Mouse (Mus musculus) fibroblast of lung, adult 2 months (primary cell): ENCODE results near the gene Misp.

Experiments
- DNase-seq: peaks from one replicate; pipeline ENCODE4 v3.0.0-alpha.2; 2011; ENCODE audit warnings: low read depth

Misp gene

GRCm38 (mm10) chr10:79855558-79856184, 34.9 kb downstream of the Misp start:
- DNase-seq, result no peak

DNA sequence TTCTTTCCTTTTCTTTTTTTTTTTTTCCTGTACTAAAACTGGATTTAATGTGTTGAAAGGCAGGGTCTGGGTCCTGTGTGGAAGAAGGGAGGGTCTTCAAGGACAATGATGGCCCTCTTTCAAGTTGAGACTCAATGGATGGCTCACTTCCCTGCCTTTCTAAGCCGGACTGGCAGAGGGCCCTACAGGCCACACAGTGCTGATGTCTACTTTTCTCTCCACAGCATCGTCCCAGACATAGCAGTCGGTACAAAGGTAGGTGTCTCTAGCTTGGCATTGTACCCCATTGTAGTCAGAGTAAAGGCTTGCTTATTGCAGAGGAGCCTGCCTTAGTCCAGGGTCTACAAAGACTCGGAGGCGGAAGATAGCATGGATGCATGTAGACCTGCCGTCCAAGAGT, 35.5 kb downstream of the Misp start:
- no peak for DNase-seq

GRCm38 (mm10) chr10:79856704-79857451, 36.1 kb downstream of the Misp start:
- DNase-seq, result no peak

GRCm38 (mm10) chr10:79857452-79857811, 36.6 kb downstream of the Misp start:
- DNase-seq, result no peak

- no peak for DNase-seq
These were observed 37.1 kb downstream of the Misp start for GRCm38 (mm10) chr10:79857894-79858293.

- no peak for DNase-seq
These were observed 37.8 kb downstream of the Misp start for GRCm38 (mm10) chr10:79858416-79859074.

GRCm38 (mm10) chr10:79859116-79859515, 38.3 kb downstream of the Misp start:
- DNase-seq, result no peak

DNA sequence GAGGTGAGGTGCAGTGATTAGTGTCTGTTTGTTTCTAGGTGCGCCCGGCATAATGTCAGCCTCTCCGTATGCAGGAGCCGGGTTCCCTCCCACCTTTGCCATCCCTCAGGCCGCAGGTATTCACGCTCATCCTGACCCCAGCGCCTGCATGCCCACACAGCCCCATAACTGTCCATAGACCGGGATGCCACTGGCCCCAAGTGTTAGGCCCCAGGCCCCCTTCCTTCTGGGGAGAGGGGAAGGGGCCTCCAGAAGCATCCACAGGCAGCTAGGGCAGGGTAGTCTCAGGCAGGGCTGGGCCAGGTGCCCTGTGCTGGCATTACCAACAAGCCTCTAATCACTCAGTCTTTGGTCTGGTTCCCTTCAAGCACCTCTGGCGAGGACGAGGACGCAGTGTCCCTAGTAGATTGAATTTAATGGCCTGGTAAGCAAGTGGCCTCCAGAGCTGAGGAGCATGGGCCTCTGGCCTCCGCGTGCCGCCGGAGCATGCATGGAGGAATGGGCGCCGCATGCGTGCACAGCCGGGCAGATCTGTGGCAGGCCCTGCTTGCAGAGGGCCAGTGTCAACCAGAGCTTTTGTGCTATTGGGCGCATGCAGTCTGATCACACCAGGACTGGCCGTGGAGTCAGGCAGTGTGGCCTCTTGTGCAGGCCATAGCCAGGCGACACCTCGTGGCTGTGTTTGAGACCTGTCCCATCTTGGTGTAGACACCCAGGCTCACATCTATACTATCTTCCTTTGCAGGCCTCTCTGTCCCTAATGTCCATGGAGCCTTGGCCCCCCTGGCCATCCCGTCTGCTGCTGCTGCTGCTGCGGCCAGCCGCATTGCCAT, 39.5 kb downstream of the Misp start:
- no peak for DNase-seq

GRCm38 (mm10) chr10:79861230-79862048, 40.6 kb downstream of the Misp start:
- DNase-seq, result no peak

DNA sequence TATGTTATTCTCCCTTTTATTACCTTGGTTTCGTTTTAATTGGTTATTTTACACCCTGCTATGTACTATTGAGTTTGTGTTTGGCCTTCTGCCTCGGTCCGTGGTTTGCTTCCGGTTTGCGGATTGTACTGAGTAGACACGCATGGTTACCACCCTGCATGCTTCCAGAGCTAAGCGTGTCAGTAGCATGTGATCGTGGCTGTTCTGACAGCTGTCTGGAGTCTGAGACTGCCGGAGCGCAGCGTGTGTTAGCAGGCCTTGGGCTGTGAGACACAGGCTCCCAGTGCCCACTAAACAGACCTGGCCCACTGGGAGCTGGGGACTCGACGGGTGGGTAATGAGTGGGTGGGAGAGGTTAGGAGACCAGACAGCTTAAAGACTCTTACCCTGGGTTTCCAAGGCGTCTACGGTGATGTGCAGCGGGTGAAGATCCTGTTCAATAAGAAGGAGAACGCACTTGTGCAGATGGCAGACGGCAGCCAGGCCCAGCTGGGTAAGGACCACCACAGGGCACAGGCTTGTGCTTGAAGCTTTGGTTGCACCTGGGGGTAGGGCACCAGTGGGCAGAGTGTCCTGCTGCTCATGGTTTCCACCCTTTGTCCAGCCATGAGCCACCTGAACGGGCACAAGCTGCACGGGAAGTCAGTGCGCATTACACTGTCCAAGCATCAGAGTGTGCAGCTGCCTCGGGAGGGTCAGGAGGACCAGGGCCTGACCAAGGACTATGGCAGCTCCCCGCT, 41.4 kb downstream of the Misp start:
- no peak for DNase-seq

DNA sequence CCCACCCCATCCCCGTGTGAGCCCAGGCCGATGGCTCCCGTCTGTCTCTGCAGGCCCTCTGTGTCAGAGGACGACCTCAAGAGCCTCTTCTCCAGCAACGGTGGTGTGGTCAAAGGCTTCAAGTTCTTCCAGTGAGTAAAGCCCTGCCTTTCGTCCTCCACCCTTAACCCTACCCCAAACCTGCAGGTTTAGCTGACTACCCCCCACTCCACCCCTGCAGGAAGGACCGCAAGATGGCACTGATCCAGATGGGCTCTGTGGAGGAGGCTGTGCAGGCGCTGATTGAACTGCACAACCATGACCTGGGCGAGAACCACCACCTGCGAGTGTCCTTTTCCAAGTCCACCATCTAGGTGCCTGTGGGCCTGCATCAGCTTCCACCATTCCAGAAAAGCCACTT, 42.1 kb downstream of the Misp start:
- DNase-seq, result no peak

- no peak for DNase-seq
These were observed 43.8 kb downstream of the Misp start for GRCm38 (mm10) chr10:79864351-79865188.

GRCm38 (mm10) chr10:79865189-79865601, 44.4 kb downstream of the Misp start:
- no peak for DNase-seq

GRCm38 (mm10) chr10:79865801-79866295, 45.1 kb downstream of the Misp start:
- DNase-seq, result no peak

DNA sequence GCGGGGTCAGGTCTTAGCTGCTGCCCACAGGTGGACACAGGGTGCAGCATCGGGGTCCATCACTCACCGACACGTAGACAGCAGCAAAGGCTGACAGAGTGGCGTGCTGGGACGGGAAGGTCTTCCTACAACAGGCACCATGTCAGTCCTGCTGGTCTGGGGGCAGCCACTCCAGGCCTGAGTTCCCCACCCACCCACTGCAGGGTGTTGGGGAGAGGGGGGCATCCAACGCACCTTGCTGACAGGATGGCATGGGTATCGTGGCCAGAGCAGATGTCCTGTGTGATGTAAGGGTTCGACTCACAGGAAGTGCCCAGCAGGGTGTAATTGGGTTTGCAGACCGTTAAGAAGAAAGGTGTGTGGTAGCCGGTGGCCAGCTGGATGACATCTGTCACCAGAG, 45.8 kb downstream of the Misp start:
- DNase-seq, result no peak

GRCm38 (mm10) chr10:79871845-79872244, 51.1 kb downstream of the Misp start:
- no peak for DNase-seq

GRCm38 (mm10) chr10:79872862-79873261, 52.1 kb downstream of the Misp start:
- DNase-seq, result no peak

- DNase-seq, result no peak
These were observed 52.5 kb downstream of the Misp start for GRCm38 (mm10) chr10:79873313-79873712.

DNA sequence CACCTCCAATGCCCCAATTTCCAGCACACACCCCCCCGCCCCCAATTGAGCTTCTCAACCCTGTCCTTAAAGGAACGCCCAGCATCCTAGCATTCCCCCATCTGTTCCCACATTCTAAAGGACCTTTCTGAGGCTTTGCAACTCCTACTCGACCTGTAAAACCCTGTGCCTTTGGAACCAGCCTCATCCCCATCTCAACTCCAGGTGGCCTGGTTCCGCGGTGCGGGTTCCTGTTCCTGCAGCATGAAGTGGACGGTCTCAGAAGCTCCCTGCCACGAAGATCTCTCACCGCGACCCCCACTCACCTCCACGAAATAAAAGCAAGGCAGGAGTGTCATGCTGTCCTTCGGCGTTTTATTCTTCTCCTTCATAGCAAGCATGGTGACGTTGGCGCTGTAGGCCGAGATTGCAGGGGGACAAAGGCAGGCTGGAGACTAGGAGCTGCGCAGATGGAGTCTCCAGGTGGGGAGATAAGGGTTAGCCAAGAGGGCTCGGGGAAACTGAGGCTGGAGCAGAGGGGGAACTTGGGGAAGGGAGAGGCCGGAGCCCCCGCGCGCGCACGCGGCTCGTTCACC, 53.0 kb downstream of the Misp start:
- DNase-seq, result no peak
